ENCODE assay signal across 18 mouse cellular contexts in genomic region chr2:92004617-92005016, GRCm38 (mm10). TPM values are rescaled to one million over a fixed set of nuclear protein-coding genes. Genes with fewer than 3 reads are reported as not detected.
DNase-seq lines count a peak whose midpoint lies in the region; ATAC-seq and TF ChIP-seq lines count a peak whose summit lies in the region.
"Had no signal": no experiment of that assay in that cellular context is flagged by ENCODE, and none has a peak within 500 bp of the region (broad histone marks: within the 10 kb centered on the region; RNA-seq: fewer than 3 reads in every experiment).

No protein-coding gene starts in this region.

- DNase-seq in gastrocnemius, adult 18-20 months (ENCODE audit: low spot score): peak; percentile 24
- no peak for DNase-seq in gastrocnemius, postnatal 25 days
- peak; percentile 71 for DNase-seq in 3134 (ENCODE audit: extremely low read depth, insufficient read length, low spot score)
- DNase-seq in adrenal gland, postnatal 25 days: peak; percentile 45
- peak; percentile 51 for DNase-seq in lung, postnatal 14 days
- DNase-seq in layer of hippocampus, adult 2 months (ENCODE audit: low spot score in 2 of 2): no peak
- DNase-seq in layer of hippocampus, adult 9-10 months (ENCODE audit: low spot score): no peak
- DNase-seq: cerebellum, adult 2 months; embryo, embryonic 11 days; kidney, adult 8-10 months had no signal

- TF ChIP-seq CTCF in layer of hippocampus, adult 2 months (conservative IDR thresholded peaks at IDR 0.05): no peak

- no peak overlapping the region for H3K4me3 ChIP-seq in layer of hippocampus, adult 2 months
- H3K4me3 ChIP-seq: erythroblast, embryonic 14.5 days; heart, embryonic 13.5 days; hindbrain, embryonic 12.5 days; liver, embryonic 15.5 days; midbrain, embryonic 10.5 days had no signal

- H3K27ac ChIP-seq in layer of hippocampus, adult 2 months: no peak overlapping the region
- H3K27ac ChIP-seq: heart, embryonic 13.5 days; hindbrain, embryonic 12.5 days; liver, embryonic 15.5 days; midbrain, embryonic 10.5 days had no signal

- no peak for ATAC-seq in inflammation-experienced regulatory T-cells, adult 6 months
- ATAC-seq: CD4-positive, CD25-positive, alpha-beta regulatory T cell, adult 4 months had no signal

RNA-seq across cellular contexts. Expression of gene Creb3l1, which starts 19.7 kb away (rescaled TPM):
- 1 to 10 TPM; 3.0 to 4.5 TPM for total RNA-seq in gastrocnemius, adult 18-20 months (2021)
- 10 to 100 TPM in 1 of 2 experiments, 1 to 10 TPM in 1; 8.0 to 10.3 TPM for total RNA-seq in gastrocnemius, postnatal 25 days (2021)
- total RNA-seq in adrenal gland, postnatal 25 days (2021): 4.3 and 8.4 TPM in 2 replicates
- 1 to 10 TPM; 3.2 to 3.6 TPM for total RNA-seq in layer of hippocampus, adult 2 months (2021)
- polyA plus RNA-seq in inflammation-experienced regulatory T-cells, adult 6 months (2017; shearing (Covaris generic)): 1 to 10 TPM in 2 of 3 experiments, under 1 TPM in 1; 0.92 to 1.7 (median 1.1) TPM

RNA-seq across cellular contexts. Expression of gene Dgkz, which starts 29.0 kb away (rescaled TPM):
- total RNA-seq in gastrocnemius, adult 18-20 months (2021): 10 to 100 TPM; 29.0 to 32.7 TPM
- total RNA-seq in gastrocnemius, postnatal 25 days (2021): 10 to 100 TPM; 32.3 to 34.8 TPM
- total RNA-seq in adrenal gland, postnatal 25 days (2021): 42.2 and 61.5 TPM in 2 replicates
- 100 to 1,000 TPM; 513 to 526 TPM for total RNA-seq in layer of hippocampus, adult 2 months (2021)
- polyA plus RNA-seq in inflammation-experienced regulatory T-cells, adult 6 months (2017; shearing (Covaris generic)): 100 to 1,000 TPM in 2 of 3 experiments, 10 to 100 TPM in 1; 89.4 to 181 (median 130) TPM

RNA-seq across cellular contexts. Expression of gene Gm9821, which starts 59.1 kb away (rescaled TPM):
- not detected for total RNA-seq in gastrocnemius, adult 18-20 months (2021)
- total RNA-seq in gastrocnemius, postnatal 25 days (2021): not detected
- not detected in 2 replicates for total RNA-seq in adrenal gland, postnatal 25 days (2021)
- not detected for total RNA-seq in layer of hippocampus, adult 2 months (2021)
- polyA plus RNA-seq in inflammation-experienced regulatory T-cells, adult 6 months (2017; shearing (Covaris generic)): 1 to 10 TPM in 1 of 3 experiments, under 1 TPM in 2; 0.78 to 1.8 (median 0.83) TPM
- polyA plus RNA-seq: brain, embryonic 14.5 days; cerebellum, adult 2 months; erythroblast, embryonic 14.5 days had no signal

Comparison
In these comparisons a context has a peak if more than half of its experiments do, and no peak if none do; other contexts are left out.
1. DNase-seq: peak in gastrocnemius, adult 18-20 months (single experiment), 3134 (single experiment), adrenal gland, postnatal 25 days (single experiment) and lung, postnatal 14 days (single experiment); none in gastrocnemius, postnatal 25 days (single experiment), layer of hippocampus, adult 2 months (0 of 2) and layer of hippocampus, adult 9-10 months (single experiment).